Mouse (Mus musculus): Measurements from ENCODE around the gene Sp7.

The Sp7 gene

GRCm38 (mm10) chr15:102366733-102367344, at the start of gene Sp7:
TSS of gene Sp7 (minus strand) at chr15:102367182.
- DNase-seq, result no peak

- no peak for DNase-seq
Observed at GRCm38 (mm10) chr15:102413687-102414086, 46.7 kb upstream of the Sp7 start.

- DNase-seq, result no peak
Observed at GRCm38 (mm10) chr15:102411077-102411476, 44.1 kb upstream of the Sp7 start.

- DNase-seq, result no peak
Observed at GRCm38 (mm10) chr15:102409286-102409685, 42.3 kb upstream of the Sp7 start.

- no peak for DNase-seq
Observed at GRCm38 (mm10) chr15:102408558-102409130, 41.7 kb upstream of the Sp7 start.

GRCm38 (mm10) chr15:102407681-102408557, 40.9 kb upstream of the Sp7 start:
- DNase-seq, result no peak

GRCm38 (mm10) chr15:102406912-102407580, 40.1 kb upstream of the Sp7 start:
- DNase-seq, result no peak

- peak; percentile 93 for DNase-seq
Observed at GRCm38 (mm10) chr15:102406196-102406911, 39.4 kb upstream of the Sp7 start.

GRCm38 (mm10) chr15:102405489-102406195, 38.7 kb upstream of the Sp7 start, which contains the start of gene Sp1:
TSS of gene Sp1 (plus strand) at chr15:102406143.
- DNase-seq, result peak; percentile 98

GRCm38 (mm10) chr15:102404608-102405488, 37.9 kb upstream of the Sp7 start:
- no peak for DNase-seq

GRCm38 (mm10) chr15:102402210-102402609, 35.2 kb upstream of the Sp7 start:
- no peak for DNase-seq

GRCm38 (mm10) chr15:102401278-102401677, 34.3 kb upstream of the Sp7 start:
- no peak for DNase-seq

- DNase-seq, result no peak
Observed at GRCm38 (mm10) chr15:102400476-102401045, 33.6 kb upstream of the Sp7 start.

GRCm38 (mm10) chr15:102399229-102400221, 32.5 kb upstream of the Sp7 start:
- DNase-seq, result peak; percentile 95

GRCm38 (mm10) chr15:102398629-102399028, 31.6 kb upstream of the Sp7 start:
- DNase-seq, result peak; percentile 66

- no peak for DNase-seq
Observed at GRCm38 (mm10) chr15:102395061-102395460, 28.1 kb upstream of the Sp7 start.

- DNase-seq, result no peak
Observed at GRCm38 (mm10) chr15:102393584-102394014, 26.6 kb upstream of the Sp7 start.

GRCm38 (mm10) chr15:102392520-102392919, 25.5 kb upstream of the Sp7 start:
- no peak for DNase-seq

GRCm38 (mm10) chr15:102388942-102389341, 22.0 kb upstream of the Sp7 start:
- no peak for DNase-seq
